Mouse (Mus musculus) granulocyte monocyte progenitor cell, adult 5-6 weeks (primary cell): ENCODE data around the gene Gm3115. TPM values are rescaled to one million over a fixed set of nuclear protein-coding genes. Genes with fewer than 3 reads are reported as not detected.
"Not testable (repeated sequence)": the region's sequence is repeated elsewhere in the genome, so short reads cannot be mapped to it uniquely, and the experiment has no call there.

Experiments used
- ATAC-seq: replicated peaks from 2 replicates; pipeline ENCODE4 v1.8.0; 2016; ENCODE audit warnings: mild to moderate bottlenecking, moderate TSS enrichment, inconsistent platforms; ENCODE audit not compliant: poor library complexity, severe bottlenecking
- total RNA-seq, 2 experiments: library from RNA; stranded (forward) in 1 of 2; stranded (reverse) in 1 of 2; fragments of 200-712, 200-1000 nt in 1 of 2; fragments of >200 nt in 1 of 2; fragmentation: Nextera tagmentation in 1 of 2; gene quantifications; 2 replicates each; pipeline ENCODE4 v1.2.3; 2014 to 2017

Gene Gm3115
- total RNA-seq (2014; fragmentation: Nextera tagmentation), result not detected in 2 replicates
- not detected in 2 replicates for total RNA-seq (2017)

- ATAC-seq, result not testable (repeated sequence)
These were observed at the start of gene Gm3115 for GRCm38 (mm10) chr14:4083820-4084219. TSS of gene Gm3115 (plus strand) at chr14:4084120.

DNA sequence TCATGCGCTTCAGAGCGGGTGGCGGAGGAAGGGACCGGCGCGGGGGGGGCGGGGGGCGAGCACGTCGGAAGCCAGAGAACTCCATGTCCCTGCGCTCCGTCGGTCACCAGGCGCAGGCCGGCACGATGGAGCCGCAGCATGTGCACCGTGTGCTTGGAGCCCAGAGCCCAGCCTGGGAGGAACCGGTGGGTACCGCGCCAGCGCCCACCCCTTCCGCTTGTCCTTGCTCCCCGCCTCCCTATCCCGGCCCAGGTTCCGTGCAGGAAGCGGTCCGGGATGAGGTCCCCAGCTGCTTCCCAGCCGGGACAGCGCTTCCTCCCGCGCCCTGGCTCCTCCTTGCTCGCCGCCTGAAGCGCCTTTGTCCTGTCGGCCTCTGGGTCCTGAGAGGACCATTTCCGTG lies 26.5 kb downstream of the Gm3115 start, which contains the start of gene Gm8108:
Gm8108 (plus strand) TSS at position 101 of the 400 bp plus-strand sequence.
- not testable (repeated sequence) for ATAC-seq

GRCm38 (mm10) chr14:4141646-4142045 lies 57.7 kb downstream of the Gm3115 start:
- not testable (repeated sequence) for ATAC-seq

Other genes with a start within 250 kb of the Gm3115 start
- not detected in 2 replicates for gene Gm3033, start 237.9 kb upstream of the Gm3115 start, total RNA-seq (2014; fragmentation: Nextera tagmentation)
- gene Gm3033, start 237.9 kb upstream of the Gm3115 start, total RNA-seq (2017), result not detected in 2 replicates
- not detected in 2 replicates for gene Gm2916, start 199.9 kb upstream of the Gm3115 start, total RNA-seq (2014; fragmentation: Nextera tagmentation)
- not detected in 2 replicates for gene Gm2916, start 199.9 kb upstream of the Gm3115 start, total RNA-seq (2017)
- gene Gm3029, start 152.4 kb upstream of the Gm3115 start, total RNA-seq (2014; fragmentation: Nextera tagmentation), result not detected in 2 replicates
- gene Gm3029, start 152.4 kb upstream of the Gm3115 start, total RNA-seq (2017), result not detected in 2 replicates
- gene Gm3095, start 120.6 kb upstream of the Gm3115 start, total RNA-seq (2014; fragmentation: Nextera tagmentation), result not detected in 2 replicates
- not detected in 2 replicates for gene Gm3095, start 120.6 kb upstream of the Gm3115 start, total RNA-seq (2017)
- gene Gm3099, start 85.7 kb upstream of the Gm3115 start, total RNA-seq (2014; fragmentation: Nextera tagmentation), result not detected in 2 replicates
- gene Gm3099, start 85.7 kb upstream of the Gm3115 start, total RNA-seq (2017), result not detected in 2 replicates
- gene Gm5796, start 60.2 kb upstream of the Gm3115 start, total RNA-seq (2014; fragmentation: Nextera tagmentation), result not detected in 2 replicates
- not detected in 2 replicates for gene Gm5796, start 60.2 kb upstream of the Gm3115 start, total RNA-seq (2017)
- gene Gm8108, start 26.4 kb downstream of the Gm3115 start, total RNA-seq (2014; fragmentation: Nextera tagmentation), result not detected in 2 replicates
- not detected in 2 replicates for gene Gm8108, start 26.4 kb downstream of the Gm3115 start, total RNA-seq (2017)
- not detected in 2 replicates for gene Gm3127, start 80.9 kb downstream of the Gm3115 start, total RNA-seq (2014; fragmentation: Nextera tagmentation)
- gene Gm3127, start 80.9 kb downstream of the Gm3115 start, total RNA-seq (2017), result not detected in 2 replicates
- gene Gm2974, start 98.5 kb downstream of the Gm3115 start, total RNA-seq (2014; fragmentation: Nextera tagmentation), result 4.8 TPM in 1 of 2 replicates, not detected in the other
- gene Gm2974, start 98.5 kb downstream of the Gm3115 start, total RNA-seq (2017), result not detected in 2 replicates
- gene Gm3138, start 165.5 kb downstream of the Gm3115 start, total RNA-seq (2014; fragmentation: Nextera tagmentation), result not detected in 2 replicates
- gene Gm3138, start 165.5 kb downstream of the Gm3115 start, total RNA-seq (2017), result not detected in 2 replicates
- not detected in 2 replicates for gene Gm3149, start 233.2 kb downstream of the Gm3115 start, total RNA-seq (2014; fragmentation: Nextera tagmentation)
- gene Gm3149, start 233.2 kb downstream of the Gm3115 start, total RNA-seq (2017), result not detected in 2 replicates